Mouse (Mus musculus) olfactory bulb, adult 2 months (tissue): ENCODE results near the gene Ano1. TPM values are rescaled to one million over a fixed set of nuclear protein-coding genes. Genes with fewer than 3 reads are reported as not detected.

Source experiments
- H3K27ac ChIP-seq: fragments of 200-500 bp; 2 replicates; pipeline ENCODE4 v1.5.1; 2012; ENCODE audit warnings: low read depth, low read length; ENCODE audit not compliant: insufficient read depth
- H3K4me1 ChIP-seq: fragments of 200-500 bp; 2 replicates; pipeline ENCODE4 v1.6.1; 2012; ENCODE audit warnings: low read length; ENCODE audit not compliant: control insufficient read depth, insufficient read depth
- H3K4me3 ChIP-seq: fragments of 200-500 bp; 2 replicates; pipeline ENCODE4 v1.5.1; 2012; ENCODE audit warnings: mild to moderate bottlenecking, low read depth, low read length, moderate library complexity; ENCODE audit not compliant: insufficient read depth
- CTCF ChIP-seq: fragments of 200-500 bp; IDR thresholded peaks from 2 replicates; pipeline ENCODE4 v1.5.1; 2012; ENCODE audit warnings: low read depth, mild to moderate bottlenecking, low read length, moderate library complexity; ENCODE audit not compliant: insufficient read depth
- POLR2A ChIP-seq: fragments of 200-500 bp; IDR thresholded peaks from 2 replicates; pipeline ENCODE4 v1.6.1; 2012; ENCODE audit warnings: mild to moderate bottlenecking, low read depth, low read length, moderate library complexity; ENCODE audit not compliant: insufficient read depth
- WGBS: fragments of 180-500 bp; shearing (Covaris S2); methylation state at CpG from one replicate; pipeline ENCODE4 v1.1.7; 2018; 5-methylcytosine and 5-hydroxymethylcytosine counted together
- polyA plus RNA-seq: library from polyadenylated mRNA; stranded (reverse); fragments of >200 nt; gene quantifications from 2 replicates; pipeline ENCODE4 v1.2.4, GENCODE M21; 2012; ENCODE audit warnings: low replicate concordance; ENCODE audit not compliant: missing spikeins, insufficient read depth, insufficient read length

The Ano1 gene
- polyA plus RNA-seq, 1 experiment = not detected

- 99% methylated on average over 2 of the region's 2 CpGs for WGBS
- Histone ChIP-seq H3K27ac (no peak overlapping the region), H3K4me3 (no peak overlapping the region), H3K4me1 (no peaks in the 10 kb centered on the region)
- TF ChIP-seq POLR2A (no peak), CTCF (no peak)
Observed at GRCm38 (mm10) chr7:144604291-144604690, 147.5 kb downstream of the Ano1 start.

GRCm38 (mm10) chr7:144600333-144600900 is 151.4 kb downstream of the Ano1 start:
- TF ChIP-seq POLR2A (no peak), CTCF (no peak)
- H3K4me3 ChIP-seq = no peak overlapping the region
- WGBS = 45% methylated on average over 6 of the region's 6 CpGs
- no peak overlapping the region for H3K27ac ChIP-seq
- no peaks in the 10 kb centered on the region for H3K4me1 ChIP-seq

GRCm38 (mm10) chr7:144589508-144589907 is 162.3 kb downstream of the Ano1 start:
- TF ChIP-seq POLR2A (no peak), CTCF (no peak)
- 87% methylated on average over 3 of the region's 3 CpGs for WGBS
- no peak overlapping the region for H3K27ac ChIP-seq
- no peak overlapping the region for H3K4me3 ChIP-seq
- no peaks in the 10 kb centered on the region for H3K4me1 ChIP-seq

GRCm38 (mm10) chr7:144587291-144587690 is 164.5 kb downstream of the Ano1 start:
- no peak overlapping the region for H3K27ac ChIP-seq
- no peaks in the 10 kb centered on the region for H3K4me1 ChIP-seq
- no peak overlapping the region for H3K4me3 ChIP-seq
- TF ChIP-seq CTCF (0 out of 2 replicates have a peak, but pooled peaks have one; percentile 22), POLR2A (no peak)
- 52% methylated on average over 2 of the region's 2 CpGs for WGBS

- H3K4me1 ChIP-seq = peaks cover 10% of the 10 kb centered on the region
- WGBS = 13% methylated on average over 6 of the region's 6 CpGs
- TF ChIP-seq POLR2A (no peak), CTCF (peak; percentile 93)
Observed at GRCm38 (mm10) chr7:144585648-144586047, 166.1 kb downstream of the Ano1 start.

GRCm38 (mm10) chr7:144583619-144584018 is 168.2 kb downstream of the Ano1 start:
- Histone ChIP-seq H3K27ac (no peak overlapping the region), H3K4me3 (no peak overlapping the region), H3K4me1 (peaks cover 12% of the 10 kb centered on the region)
- 7% methylated on average over 4 of the region's 4 CpGs for WGBS
- TF ChIP-seq POLR2A (no peak), CTCF (no peak)

More at GRCm38 (mm10) chr7:144585648-144586047, 166.1 kb downstream of the Ano1 start:
- Histone ChIP-seq H3K27ac (no peak overlapping the region), H3K4me3 (no peak overlapping the region)

GRCm38 (mm10) chr7:144582284-144582980 is 169.3 kb downstream of the Ano1 start, which contains the start of gene Fadd:
Gene Fadd (minus strand): TSS chr7:144582463.
- Histone ChIP-seq H3K27ac (peak within 1 kb of the TSS; percentile 57; the same call in 1 of the 2 replicates), H3K4me3 (peak within 1 kb of the TSS; percentile 86), H3K4me1 (peaks cover 15% of the 10 kb centered on the region)
- under 1% methylated on average over 34 of the region's 34 CpGs for WGBS
- 0 out of 2 replicates have a peak, but pooled peaks have one; percentile 43 for TF ChIP-seq POLR2A
- no peak for TF ChIP-seq CTCF

GRCm38 (mm10) chr7:144581559-144582283 is 170.1 kb downstream of the Ano1 start:
- WGBS = under 1% methylated on average over 43 of the region's 43 CpGs

GRCm38 (mm10) chr7:144577876-144578275 is 173.9 kb downstream of the Ano1 start:
- no peak for TF ChIP-seq CTCF
- TF ChIP-seq POLR2A = no peak
- H3K27ac ChIP-seq = no peak overlapping the region

More at GRCm38 (mm10) chr7:144581559-144582283, 170.1 kb downstream of the Ano1 start:
- Histone ChIP-seq H3K4me1 (peaks cover 15% of the 10 kb centered on the region), H3K27ac (peak overlapping the region; percentile 57; the same call in 1 of the 2 replicates), H3K4me3 (peak overlapping the region; percentile 86)
- TF ChIP-seq CTCF (0 out of 2 replicates have a peak, but pooled peaks have one; percentile 14), POLR2A (no peak)

More at GRCm38 (mm10) chr7:144577876-144578275, 173.9 kb downstream of the Ano1 start:
- Histone ChIP-seq H3K4me1 (peaks cover 15% of the 10 kb centered on the region), H3K4me3 (no peak overlapping the region)
- WGBS = 56% methylated on average over 5 of the region's 5 CpGs
